Mouse (Mus musculus) adrenal gland, adult 8-10 months (tissue): ENCODE results near the gene Krtap13-1. TPM values are rescaled to one million over a fixed set of nuclear protein-coding genes. Genes with fewer than 3 reads are reported as not detected.
"Not testable (repeated sequence)": the region's sequence is repeated elsewhere in the genome, so short reads cannot be mapped to it uniquely, and the experiment has no call there.

Experiments
- DNase-seq: peaks from one replicate; pipeline ENCODE4 v3.0.0; 2022
- total RNA-seq, 4 experiments: library from RNA; stranded (reverse); gene quantifications; 2 replicates each; pipeline ENCODE4 v1.2.4; 2022

Krtap13-1 gene
- not detected for total RNA-seq

- no peak for DNase-seq
These were observed at the start of gene Krtap13-1 for GRCm38 (mm10) chr16:88728812-88729275. Gene Krtap13-1, plus strand, starts transcription at chr16:88728862.

GRCm38 (mm10) chr16:88679099-88679498, 49.6 kb upstream of the Krtap13-1 start:
- no peak for DNase-seq

GRCm38 (mm10) chr16:88681282-88681681, 47.4 kb upstream of the Krtap13-1 start:
- no peak for DNase-seq

- no peak for DNase-seq
These were observed 32.4 kb upstream of the Krtap13-1 start for GRCm38 (mm10) chr16:88696256-88696655.

GRCm38 (mm10) chr16:88701072-88701864, 27.4 kb upstream of the Krtap13-1 start:
- no peak for DNase-seq

GRCm38 (mm10) chr16:88707496-88708012, 21.1 kb upstream of the Krtap13-1 start, which contains the start of gene 2310061N02Rik:
Gene 2310061N02Rik, minus strand, starts transcription at chr16:88707962.
- DNase-seq = no peak

GRCm38 (mm10) chr16:88710757-88711156, 17.9 kb upstream of the Krtap13-1 start:
- DNase-seq = no peak

- DNase-seq = no peak
These were observed 17.4 kb upstream of the Krtap13-1 start for GRCm38 (mm10) chr16:88711245-88711644.

- no peak for DNase-seq
These were observed 12.1 kb upstream of the Krtap13-1 start for GRCm38 (mm10) chr16:88716549-88716948.

- no peak for DNase-seq
These were observed 8.6 kb upstream of the Krtap13-1 start for GRCm38 (mm10) chr16:88720031-88720430.

- no peak for DNase-seq
These were observed 6.7 kb downstream of the Krtap13-1 start for GRCm38 (mm10) chr16:88735391-88735790.

- DNase-seq = peak; percentile 1
These were observed 16.2 kb downstream of the Krtap13-1 start for GRCm38 (mm10) chr16:88744750-88745340.

GRCm38 (mm10) chr16:88747943-88748342, 19.3 kb downstream of the Krtap13-1 start:
- DNase-seq = no peak

- not testable (repeated sequence) for DNase-seq
These were observed 22.9 kb downstream of the Krtap13-1 start, which contains the start of gene Krtap13 for GRCm38 (mm10) chr16:88751535-88751934. Gene Krtap13, minus strand, starts transcription at chr16:88751635.

- DNase-seq = not testable (repeated sequence)
These were observed 29.9 kb downstream of the Krtap13-1 start, which contains the start of gene 2310034C09Rik for GRCm38 (mm10) chr16:88758547-88758946. Gene 2310034C09Rik, plus strand, starts transcription at chr16:88758847.

GRCm38 (mm10) chr16:88774106-88774505, 45.4 kb downstream of the Krtap13-1 start, which contains the start of gene 2310057N15Rik:
Gene 2310057N15Rik, minus strand, starts transcription at chr16:88774206.
- no peak for DNase-seq

- no peak for DNase-seq
These were observed 48.9 kb downstream of the Krtap13-1 start, which contains the start of gene Gm5965 for GRCm38 (mm10) chr16:88777596-88777995. Gene Gm5965, plus strand, starts transcription at chr16:88777896.

Other genes starting within 250 kb of the Krtap13-1 start
- gene Cldn17, start 221.9 kb upstream of the Krtap13-1 start, total RNA-seq = not detected
- not detected for gene Cldn8, start 165.7 kb upstream of the Krtap13-1 start, total RNA-seq
- gene Krtap24-1, start 116.6 kb upstream of the Krtap13-1 start, total RNA-seq = not detected
- not detected for gene 2310079G19Rik, start 101.2 kb upstream of the Krtap13-1 start, total RNA-seq
- not detected for gene Krtap26-1, start 81.1 kb upstream of the Krtap13-1 start, total RNA-seq
- gene Krtap27-1, start 57.2 kb upstream of the Krtap13-1 start, total RNA-seq = not detected
- not detected for gene 2310061N02Rik, start 20.9 kb upstream of the Krtap13-1 start, total RNA-seq
- not detected for gene Krtap13, start 22.8 kb downstream of the Krtap13-1 start, total RNA-seq
- not detected for gene 2310034C09Rik, start 30.0 kb downstream of the Krtap13-1 start, total RNA-seq
- gene 2310057N15Rik, start 45.3 kb downstream of the Krtap13-1 start, total RNA-seq = not detected
- gene Gm5965, start 49.0 kb downstream of the Krtap13-1 start, total RNA-seq = not detected
- gene Gm20741, start 83.4 kb downstream of the Krtap13-1 start, total RNA-seq = not detected
- gene Krtap15, start 91.4 kb downstream of the Krtap13-1 start, total RNA-seq = not detected
- gene Krtap14, start 97.3 kb downstream of the Krtap13-1 start, total RNA-seq = not detected
- gene Krtap19-1, start 140.5 kb downstream of the Krtap13-1 start, total RNA-seq = not detected
- gene Krtap19-2, start 145.4 kb downstream of the Krtap13-1 start, total RNA-seq = not detected
- gene Krtap19-3, start 149.2 kb downstream of the Krtap13-1 start, total RNA-seq = not detected
- not detected for gene Krtap19-4, start 156.2 kb downstream of the Krtap13-1 start, total RNA-seq
- not detected for gene Krtap19-5, start 167.6 kb downstream of the Krtap13-1 start, total RNA-seq
- not detected for gene Krtap19-9b, start 203.4 kb downstream of the Krtap13-1 start, total RNA-seq
- gene Krtap16-3, start 234.0 kb downstream of the Krtap13-1 start, total RNA-seq = not detected